1 mouse cellular context compared by ENCODE assay signal in the genomic region with DNA sequence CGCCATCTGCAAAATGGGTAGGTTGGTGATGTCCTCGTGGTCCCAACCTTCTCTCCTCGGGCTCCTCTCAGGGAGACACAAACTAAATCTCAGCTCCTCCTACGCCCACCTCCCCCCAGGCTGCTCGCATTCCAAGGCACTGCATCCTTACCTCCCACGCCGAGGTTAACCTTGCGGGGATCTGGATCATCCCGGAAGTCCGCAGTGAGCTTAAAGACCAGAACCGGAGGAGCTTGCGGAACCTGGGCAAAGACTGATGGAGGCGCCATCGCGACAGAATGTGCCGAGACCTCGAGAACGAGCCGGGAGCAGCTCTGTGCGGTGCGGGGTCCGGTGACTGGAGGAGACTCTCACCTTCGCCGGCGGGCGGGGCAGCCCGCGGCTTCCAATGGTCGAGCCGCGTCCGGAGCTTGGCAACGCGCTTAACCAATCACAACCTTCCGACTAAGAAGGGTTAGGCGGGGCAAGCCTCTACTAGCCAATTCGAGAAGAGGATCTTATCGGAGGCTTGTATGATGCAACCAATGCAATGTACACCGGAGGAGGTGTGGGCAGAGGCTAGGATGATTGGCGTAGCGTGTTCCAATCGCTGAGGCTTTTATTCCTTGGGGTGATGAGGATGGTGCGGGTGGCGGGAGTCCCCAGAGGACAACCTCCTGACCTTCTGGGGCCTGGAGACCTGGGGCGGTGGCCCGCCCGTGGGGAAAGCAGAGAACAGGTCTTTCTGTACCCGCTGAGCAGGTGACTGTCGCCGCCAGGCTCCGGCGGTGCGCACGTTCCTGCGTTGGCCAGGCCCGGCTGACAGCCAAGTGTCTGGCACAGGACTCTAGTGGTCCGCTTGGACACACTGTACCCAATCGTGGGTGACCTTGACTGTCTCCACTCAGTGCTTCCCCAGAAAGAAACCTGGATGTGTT.
A peak's percentile ranks its signal among the peaks of the same experiment; 100 is the strongest.
TF ChIP-seq lines count a peak whose summit lies in the region.

Gene Got1 (minus strand): TSS at position 419 of the 917 bp plus-strand sequence.

TF ChIP-seq in C2C12, 6 proteins besides CTCF, POLR2A, EP300 and RAD21 (continued from another document):
- TF ChIP-seq CEBPB (IDR thresholded peaks at IDR 0.05; ENCODE audit: low read depth) = peak; percentile 92
